Mouse (Mus musculus) heart, embryonic 16.5 days (tissue): ENCODE measurements around the gene Ppp2r1b. TPM values are rescaled to one million over a fixed set of nuclear protein-coding genes. Genes with fewer than 3 reads are reported as not detected.

Experiments
- ATAC-seq: fragments of 200-750 bp; cut with Nextera tagmentation; replicated peaks from 2 replicates; pipeline ENCODE4 v1.8.0; 2017; ENCODE audit warnings: moderate number of reproducible peaks; ENCODE audit not compliant: insufficient read depth, low FRiP score; ENCODE audit errors: extremely low read depth
- H3K27ac ChIP-seq: fragments of 300-500 bp; sonication (generic); 2 replicates; pipeline ENCODE4 v1.5.1; 2014; ENCODE audit warnings: mild to moderate bottlenecking, low read length, control low read depth, moderate library complexity
- H3K27me3 ChIP-seq: fragments of 300-500 bp; sonication (generic); 2 replicates; pipeline ENCODE4 v1.6.1; 2014; ENCODE audit warnings: low read length, mixed read lengths; ENCODE audit not compliant: control insufficient read depth, insufficient read depth
- H3K36me3 ChIP-seq: fragments of 300-500 bp; sonication (generic); 2 replicates; pipeline ENCODE4 v1.6.1; 2014; ENCODE audit not compliant: control insufficient read depth, insufficient read depth
- H3K4me1 ChIP-seq: fragments of 300-500 bp; sonication (generic); 2 replicates; pipeline ENCODE4 v1.6.1; 2014; ENCODE audit warnings: low read length, mixed read lengths; ENCODE audit not compliant: control insufficient read depth, insufficient read depth
- H3K4me2 ChIP-seq: fragments of 300-500 bp; sonication (generic); 2 replicates; pipeline ENCODE4 v1.6.1; 2014; ENCODE audit warnings: low read depth, mild to moderate bottlenecking, control low read depth, low read length
- H3K4me3 ChIP-seq: fragments of 300-500 bp; sonication (generic); 2 replicates; pipeline ENCODE4 v1.5.1; 2014; ENCODE audit warnings: mild to moderate bottlenecking, control low read depth, low read length
- H3K9ac ChIP-seq: fragments of 300-500 bp; sonication (generic); 2 replicates; pipeline ENCODE4 v1.6.1; 2014; ENCODE audit warnings: low read length, control low read depth
- H3K9me3 ChIP-seq: fragments of 300-500 bp; sonication (generic); replicated peaks from 2 replicates; pipeline ENCODE4 v1.6.1; 2016; ENCODE audit warnings: low read length; ENCODE audit not compliant: control insufficient read depth
- WGBS: fragments of 180-500 bp; shearing (Covaris S2); extraction: QIAGEN DNeasy Blood & Tissue Kit; methylation state at CpG from one replicate; pipeline ENCODE4 v1.1.7; 2014; 5-methylcytosine and 5-hydroxymethylcytosine counted together
- polyA plus RNA-seq: library from polyadenylated mRNA; unstranded; fragments of >200 nt; fragmentation: Nextera tagmentation; extraction: Ambion mirVana; gene quantifications from 2 replicates; pipeline ENCODE4 v1.2.1, GENCODE M21; 2015

The Ppp2r1b gene
- polyA plus RNA-seq, 1 experiment from 2014 or later, result 41.8 TPM

DNA sequence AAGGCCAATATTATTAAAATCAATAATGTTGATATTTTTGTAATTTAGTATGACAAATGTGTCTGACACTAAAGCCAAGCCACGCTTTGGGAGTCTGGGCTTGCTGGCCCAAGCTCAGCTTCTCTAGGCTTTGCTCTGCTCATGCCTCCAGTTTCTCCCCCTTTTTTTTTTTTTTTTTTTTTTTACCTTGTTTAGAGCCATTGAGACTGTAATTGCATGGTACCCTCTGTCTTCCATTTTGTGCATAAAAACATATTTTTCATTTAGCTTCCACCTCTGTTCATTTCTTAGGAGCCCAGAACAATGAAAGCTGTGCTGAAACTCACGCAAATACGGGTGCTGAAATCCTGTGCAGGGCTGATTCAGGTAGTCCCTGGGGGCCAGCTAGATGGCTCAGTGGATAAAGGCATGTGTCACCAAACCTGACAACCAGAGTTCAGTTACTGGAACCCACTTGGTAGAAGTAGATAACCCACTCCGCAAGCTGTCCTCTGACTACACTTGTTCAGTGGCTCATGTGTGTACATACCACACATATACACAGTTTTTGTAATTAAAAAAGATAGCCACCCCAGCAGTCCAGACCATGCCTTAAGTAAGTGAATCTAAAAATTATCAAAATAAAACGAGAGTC lies 10.1 kb downstream of the Ppp2r1b start:
- 88% methylated on average over 5 of the region's 5 CpGs for WGBS
- Histone ChIP-seq H3K9ac (no peak overlapping the region), H3K4me2 (no peak overlapping the region), H3K27ac (no peak overlapping the region), H3K36me3 (peaks cover 5% of the 10 kb centered on the region; the same call in 1 of the 2 replicates), H3K4me1 (peaks cover 29% of the 10 kb centered on the region), H3K9me3 (no peaks in the 10 kb centered on the region), H3K4me3 (no peak overlapping the region), H3K27me3 (no peaks in the 10 kb centered on the region)
- ATAC-seq, result no peak

DNA sequence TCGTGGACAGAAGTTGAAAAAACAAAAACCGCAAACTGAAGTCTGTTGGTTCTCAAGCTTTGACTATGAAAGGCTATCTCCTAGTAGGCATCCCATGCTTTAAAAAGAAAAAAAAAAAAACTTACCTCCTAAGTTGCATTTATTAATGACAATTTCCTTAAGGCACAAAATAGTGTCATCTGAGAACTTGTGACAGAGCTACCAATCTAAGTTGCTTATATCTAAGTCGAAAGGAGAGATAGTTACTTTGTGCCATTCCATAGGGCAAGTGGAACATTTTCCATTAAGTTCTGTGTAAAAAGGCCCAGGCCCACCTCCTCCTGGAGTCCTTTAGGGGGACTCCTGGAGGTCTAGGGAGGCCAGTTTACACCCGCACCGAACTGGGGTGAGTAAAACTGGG lies 10.7 kb downstream of the Ppp2r1b start:
- Histone ChIP-seq H3K4me3 (no peak overlapping the region), H3K27me3 (no peaks in the 10 kb centered on the region), H3K4me1 (peaks cover 24% of the 10 kb centered on the region), H3K36me3 (peaks cover 5% of the 10 kb centered on the region; the same call in 1 of the 2 replicates), H3K27ac (peak overlapping the region; percentile 80; the same call in 1 of the 2 replicates), H3K4me2 (peak overlapping the region; percentile 89), H3K9ac (peak overlapping the region; percentile 89; the same call in 1 of the 2 replicates), H3K9me3 (no peaks in the 10 kb centered on the region)
- no peak for ATAC-seq
- 70% methylated on average over 5 of the region's 5 CpGs for WGBS

DNA sequence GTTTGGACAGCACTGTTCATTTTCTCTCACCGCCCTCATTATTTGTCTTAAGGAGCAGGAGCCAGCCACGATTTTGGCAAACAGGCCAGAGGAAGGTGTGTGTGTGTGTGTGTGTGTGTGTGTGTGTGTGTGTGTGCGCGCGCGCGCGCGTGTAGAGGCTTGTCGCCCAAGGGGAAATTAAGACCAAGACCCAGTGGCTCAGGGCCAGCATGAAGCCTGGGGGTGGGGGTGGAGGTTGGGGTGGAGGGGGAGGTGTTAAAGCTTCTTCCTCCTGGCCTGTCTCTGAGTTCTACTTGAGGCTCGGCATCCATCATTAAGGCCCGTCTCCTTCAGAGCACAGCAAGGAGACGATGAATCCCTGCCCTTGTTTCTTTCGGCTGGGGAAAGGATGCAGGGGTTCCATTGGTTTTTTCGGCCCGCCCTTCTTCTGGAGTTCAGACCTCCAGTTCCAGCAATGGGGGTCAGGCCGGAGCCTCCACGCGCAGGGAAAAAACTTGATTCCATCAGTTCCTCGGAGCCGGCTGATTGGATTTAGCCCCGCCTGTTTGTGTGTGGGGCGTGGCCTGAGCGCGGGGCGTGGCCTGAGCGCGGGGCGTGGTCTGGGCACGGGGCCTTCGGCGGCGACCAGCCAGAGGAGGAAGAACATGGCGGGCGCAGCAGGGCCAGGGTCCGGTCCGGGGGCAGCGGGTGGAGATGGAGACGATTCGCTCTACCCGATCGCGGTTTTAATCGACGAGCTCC lies 11.4 kb downstream of the Ppp2r1b start:
- H3K27ac ChIP-seq, result peak overlapping the region; percentile 80
- H3K36me3 ChIP-seq, result peaks cover 11% of the 10 kb centered on the region
- peaks cover 19% of the 10 kb centered on the region for H3K4me1 ChIP-seq
- H3K4me2 ChIP-seq, result peak overlapping the region; percentile 89
- peak; percentile 93 for ATAC-seq
- peak overlapping the region; percentile 91 for H3K4me3 ChIP-seq
- no peaks in the 10 kb centered on the region for H3K27me3 ChIP-seq
- 1% methylated on average over 45 of the region's 45 CpGs for WGBS
- peak overlapping the region; percentile 89 for H3K9ac ChIP-seq
- no peaks in the 10 kb centered on the region for H3K9me3 ChIP-seq

DNA sequence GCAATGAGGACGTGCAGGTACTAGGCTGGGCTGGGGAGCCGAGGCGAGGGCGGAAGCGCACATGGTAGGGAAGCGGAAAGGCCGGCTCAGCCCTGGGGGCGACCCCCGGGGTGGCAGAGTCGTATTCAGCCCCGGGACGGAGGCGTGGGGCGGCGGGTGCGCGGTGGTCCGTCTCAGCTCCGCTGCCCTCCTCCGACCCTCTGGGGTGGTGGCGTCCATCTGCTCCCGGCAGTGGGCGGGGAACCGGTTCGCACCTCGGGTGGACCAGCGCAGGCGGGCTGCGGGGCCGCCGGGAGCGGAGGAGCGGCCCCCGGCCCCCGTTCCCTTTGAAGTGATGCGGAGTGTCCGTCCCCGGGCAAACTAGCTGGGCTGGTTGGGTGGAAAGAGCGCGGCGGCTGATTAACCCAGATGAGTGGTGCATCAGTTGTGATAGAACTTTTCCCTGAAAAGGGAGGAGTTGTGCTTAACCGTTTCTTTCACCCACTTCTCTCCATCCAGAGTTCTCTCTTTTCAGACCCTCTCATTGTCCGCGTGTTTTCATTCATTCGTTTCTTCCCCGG lies 12.1 kb downstream of the Ppp2r1b start:
- Histone ChIP-seq H3K4me1 (peaks cover 19% of the 10 kb centered on the region), H3K9me3 (no peaks in the 10 kb centered on the region), H3K4me3 (peak overlapping the region; percentile 91), H3K27me3 (no peaks in the 10 kb centered on the region), H3K9ac (peak overlapping the region; percentile 89), H3K27ac (peak overlapping the region; percentile 80), H3K4me2 (peak overlapping the region; percentile 89), H3K36me3 (peaks cover 17% of the 10 kb centered on the region)
- 0% methylated on average over 46 of the region's 46 CpGs for WGBS
- peak; percentile 66 for ATAC-seq

DNA sequence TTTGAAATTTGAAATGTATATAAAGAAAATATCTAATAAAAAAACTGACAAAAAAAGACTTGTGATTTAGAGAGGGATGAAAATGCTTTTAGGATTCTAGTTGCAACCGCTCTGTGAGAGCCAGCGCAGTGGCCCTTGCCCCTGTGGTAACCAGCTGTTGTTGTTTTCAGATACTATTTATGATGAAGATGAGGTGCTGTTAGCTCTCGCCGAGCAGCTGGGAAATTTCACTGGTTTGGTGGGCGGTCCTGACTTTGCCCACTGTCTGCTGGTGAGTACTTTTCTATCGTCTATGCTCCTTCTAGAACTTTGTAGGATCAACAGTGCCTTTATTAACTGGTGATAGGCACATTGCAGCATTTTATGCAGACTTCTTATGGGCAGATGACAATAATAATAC lies 13.6 kb downstream of the Ppp2r1b start:
- Histone ChIP-seq H3K9me3 (no peaks in the 10 kb centered on the region), H3K36me3 (peaks cover 29% of the 10 kb centered on the region), H3K4me3 (no peak overlapping the region), H3K27ac (no peak overlapping the region), H3K9ac (no peak overlapping the region), H3K4me1 (peaks cover 13% of the 10 kb centered on the region), H3K4me2 (no peak overlapping the region), H3K27me3 (no peaks in the 10 kb centered on the region)
- ATAC-seq, result no peak
- 89% methylated on average over 6 of the region's 6 CpGs for WGBS

DNA sequence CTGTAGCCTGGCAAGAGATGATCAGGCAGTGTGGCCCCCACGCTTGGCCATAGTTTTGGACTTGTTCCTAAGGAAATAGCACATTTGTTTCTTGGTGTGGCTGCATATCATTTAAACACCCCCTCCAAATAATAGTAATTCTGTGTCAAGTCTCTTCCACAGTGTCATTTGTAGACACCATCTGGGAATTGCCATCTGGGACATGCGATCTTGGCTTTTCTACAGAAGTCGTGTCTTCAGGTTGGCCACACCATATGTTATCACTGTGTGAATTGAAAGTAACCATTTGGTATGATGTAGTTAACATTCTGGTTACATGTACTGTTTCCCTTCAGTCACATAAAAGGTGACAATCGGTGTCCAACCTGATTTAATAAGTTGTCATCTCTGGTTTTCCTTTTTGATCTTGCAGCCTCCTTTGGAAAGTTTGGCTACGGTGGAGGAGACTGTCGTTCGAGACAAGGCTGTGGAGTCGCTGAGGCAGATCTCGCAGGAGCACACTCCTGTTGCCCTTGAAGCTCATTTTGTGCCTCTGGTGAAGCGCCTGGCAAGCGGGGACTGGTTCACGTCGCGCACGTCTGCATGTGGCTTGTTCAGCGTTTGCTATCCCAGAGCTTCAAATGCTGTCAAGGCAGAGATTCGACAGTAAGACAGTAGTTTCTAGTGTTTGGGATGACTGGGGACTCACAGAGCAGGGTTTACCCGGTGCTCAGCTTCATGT lies 16.2 kb downstream of the Ppp2r1b start:
- Histone ChIP-seq H3K36me3 (peaks cover 32% of the 10 kb centered on the region), H3K4me3 (no peak overlapping the region), H3K4me1 (peaks cover 23% of the 10 kb centered on the region), H3K9me3 (no peaks in the 10 kb centered on the region), H3K9ac (no peak overlapping the region), H3K4me2 (no peak overlapping the region), H3K27me3 (no peaks in the 10 kb centered on the region), H3K27ac (no peak overlapping the region)
- 86% methylated on average over 18 of the region's 18 CpGs for WGBS
- no peak for ATAC-seq

DNA sequence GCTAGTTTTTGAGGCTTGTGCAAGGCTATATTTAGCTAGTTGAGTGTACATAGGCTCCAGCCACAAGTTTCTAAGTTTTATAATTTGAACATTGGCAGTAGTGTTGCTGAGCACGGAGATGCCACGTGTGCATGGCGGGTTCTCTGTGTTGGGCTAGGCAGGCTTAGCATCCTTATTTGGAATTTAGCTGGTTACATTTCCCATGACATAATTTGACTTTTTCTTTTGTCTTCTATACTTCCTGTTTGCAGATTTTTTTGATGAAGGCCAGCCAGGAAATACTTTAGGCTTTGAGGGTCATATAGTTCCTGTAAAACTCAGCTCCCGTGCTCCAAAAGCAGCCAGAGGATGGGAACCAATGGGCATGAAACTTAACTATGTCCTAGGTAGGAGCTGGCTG lies 18.7 kb downstream of the Ppp2r1b start:
- no peak overlapping the region for H3K9ac ChIP-seq
- no peak overlapping the region for H3K4me3 ChIP-seq
- H3K27me3 ChIP-seq, result no peaks in the 10 kb centered on the region
- no peaks in the 10 kb centered on the region for H3K9me3 ChIP-seq
- peak overlapping the region; percentile 15; the same call in 1 of the 2 replicates for H3K27ac ChIP-seq
- WGBS, result 73% methylated on average over 4 of the region's 4 CpGs
- peaks cover 51% of the 10 kb centered on the region for H3K36me3 ChIP-seq
- peaks cover 17% of the 10 kb centered on the region for H3K4me1 ChIP-seq
- no peak for ATAC-seq
- H3K4me2 ChIP-seq, result no peak overlapping the region

DNA sequence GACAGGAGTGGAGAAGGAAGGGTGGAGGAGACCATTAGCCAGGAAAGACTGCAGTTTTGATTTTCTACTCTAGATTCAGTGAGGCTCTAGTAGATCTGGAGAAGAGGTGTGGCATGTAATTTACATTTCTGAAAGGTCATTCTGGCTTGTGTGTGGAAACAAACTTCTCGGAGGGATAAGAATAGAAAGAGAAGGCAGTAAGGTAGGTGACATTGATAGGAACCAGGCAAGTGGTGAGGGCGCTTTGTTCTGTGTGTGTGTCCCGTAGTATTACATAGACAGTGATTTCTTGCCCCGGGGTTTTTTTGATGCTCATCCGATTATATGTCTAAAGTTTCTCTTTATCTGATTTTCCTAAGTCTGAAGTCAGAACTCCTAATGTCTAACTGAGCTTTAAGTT lies 19.8 kb downstream of the Ppp2r1b start:
- peak overlapping the region; percentile 48 for H3K4me2 ChIP-seq
- peaks cover 17% of the 10 kb centered on the region for H3K4me1 ChIP-seq
- 43% methylated on average over 5 of the region's 5 CpGs for WGBS
- no peaks in the 10 kb centered on the region for H3K27me3 ChIP-seq
- H3K9me3 ChIP-seq, result no peaks in the 10 kb centered on the region
- H3K4me3 ChIP-seq, result no peak overlapping the region
- H3K27ac ChIP-seq, result peak overlapping the region; percentile 89
- peaks cover 49% of the 10 kb centered on the region for H3K36me3 ChIP-seq
- ATAC-seq, result peak; percentile 86
- H3K9ac ChIP-seq, result peak overlapping the region; percentile 40; the same call in 1 of the 2 replicates
